Mouse (Mus musculus) G1E (cell line): ENCODE data around the gene Pgr.

Source experiments
- CTCF ChIP-seq: IDR thresholded peaks from 2 replicates; pipeline ENCODE4 v1.5.1; 2012; ENCODE audit warnings: low read depth, low read length, inconsistent platforms, mixed read lengths
- GATA1 ChIP-seq: IDR thresholded peaks from 2 replicates; pipeline ENCODE4 v1.6.1; 2012; ENCODE audit warnings: borderline replicate concordance, low read length, inconsistent platforms, mixed read lengths
- GATA2 ChIP-seq: IDR thresholded peaks from 2 replicates; pipeline ENCODE4 v1.6.1; 2012; ENCODE audit warnings: low read depth, low read length, inconsistent platforms, borderline replicate concordance
- POLR2AphosphoS5 ChIP-seq: IDR thresholded peaks from 2 replicates; pipeline ENCODE4 v1.6.1; 2012; ENCODE audit warnings: low read depth, low read length, inconsistent platforms; ENCODE audit not compliant: insufficient replicate concordance

GRCm38 (mm10) chr9:8977775-8978174, 78.1 kb downstream of the Pgr start:
- TF ChIP-seq CTCF = no peak
- no peak for TF ChIP-seq GATA1
- TF ChIP-seq POLR2AphosphoS5 = no peak
- no peak for TF ChIP-seq GATA2
